Mouse (Mus musculus): ENCODE measurements at regions not wholly inside any gene's neighbourhood (a gene's known extent, or its start where the extent isn't known, plus 50 kb on each side); places are given as distances from the start of the nearest gene placed in this dataset.

GRCm38 (mm10) chr11:31730680-31731079 lies 59.0 kb upstream of the Bod1 start:
- no peak for TF ChIP-seq E2F4 (IDR thresholded peaks at IDR 0.05; ENCODE audit: borderline replicate concordance, low read depth, low read length)
- no peak for TF ChIP-seq MAX (IDR thresholded peaks at IDR 0.05; ENCODE audit: low read length)
- no peak for TF ChIP-seq EP300 (IDR thresholded peaks at IDR 0.05; ENCODE audit: low read depth in 1 of 2, low read length in 2 of 2)
- TF ChIP-seq POLR2A (IDR thresholded peaks at IDR 0.05; ENCODE audit: control insufficient read depth in 1 of 2, insufficient read depth in 1 of 2, low read depth in 1 of 2, low read length in 2 of 2, poor library complexity in 1 of 2): no peak
- TF ChIP-seq CTCF (IDR thresholded peaks at IDR 0.05 in 2 of 3, conservative IDR thresholded peaks at IDR 0.05 in 1 of 3; ENCODE audit: control insufficient read depth in 1 of 3, insufficient read depth in 1 of 3, low read depth in 2 of 3, low read length in 3 of 3, poor library complexity in 1 of 3, severe bottlenecking in 1 of 3): no peak

All from MEL (cell line).